Mouse (Mus musculus): Measurements from ENCODE around the gene Zfp383. TPM values are rescaled to one million over a fixed set of nuclear protein-coding genes. Genes with fewer than 3 reads are reported as not detected.
A peak's percentile ranks its signal among the peaks of the same experiment; 100 is the strongest.

Zfp383 gene
- total and polyA plus RNA-seq, 3 experiments, result 2.4 to 6.3 (median 5.5) TPM

DNA sequence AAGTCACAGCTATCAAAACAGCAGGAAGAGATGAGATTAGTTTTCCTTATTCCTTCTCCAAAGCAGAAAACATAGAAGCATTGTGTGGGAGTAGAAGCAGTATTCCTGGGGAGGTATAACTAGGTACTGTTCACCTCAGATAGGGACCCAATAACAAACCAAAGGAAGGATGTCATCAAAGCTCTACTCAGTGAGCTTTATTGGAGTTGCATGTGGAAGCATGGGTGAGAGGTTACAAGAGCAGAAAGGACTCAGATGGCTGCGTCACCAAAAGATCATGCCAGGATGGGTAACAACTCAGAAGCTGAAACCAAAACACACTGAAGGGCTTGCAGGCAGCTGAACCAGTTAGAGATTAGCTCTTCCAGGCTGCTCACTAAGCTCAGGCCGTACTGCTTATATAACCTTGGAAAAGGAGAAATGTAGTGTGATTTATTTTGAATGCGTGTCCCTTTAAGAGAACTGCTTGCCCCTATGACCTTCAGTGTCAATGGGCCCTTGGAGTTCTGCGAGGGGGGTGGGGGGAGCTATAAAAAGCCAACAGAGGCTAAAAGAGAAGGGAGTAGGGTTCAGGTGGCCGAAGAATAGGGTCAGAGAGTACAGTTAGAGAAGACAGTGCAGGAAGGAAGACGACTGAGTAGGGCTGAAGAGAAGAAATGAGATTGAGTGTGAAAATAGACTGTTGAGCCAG lies 9.5 kb downstream of the Zfp383 start:
- H3K79me2 ChIP-seq (replicated peaks; ENCODE audit: control insufficient read depth, insufficient read depth, low read length), result no peaks in the 10 kb centered on the region; the same call in 1 of the 2 replicates
- peaks cover 3% of the 10 kb centered on the region for H3K4me1 ChIP-seq (ENCODE audit: control insufficient read depth, insufficient read depth, low read length)
- peak overlapping the region; percentile 53 for H3K27ac ChIP-seq
- DNase-seq, result no peak
- peaks cover 10% of the 10 kb centered on the region for H3K36me3 ChIP-seq (ENCODE audit: control insufficient read depth, insufficient read depth, low read length)
- intact Hi-C loops (cut with DNase I), result no loop called here
- no peak for TF ChIP-seq CTCF (IDR thresholded peaks at IDR 0.05)
- no peak for TF ChIP-seq POLR2A (IDR thresholded peaks at IDR 0.05; ENCODE audit: insufficient read depth, low read depth, low read length)
- no peak for TF ChIP-seq EP300 (IDR thresholded peaks at IDR 0.05; ENCODE audit: insufficient read depth, low read depth, low read length)
- 34% methylated on average over 6 of the region's 6 CpGs for WGBS
- H3K9ac ChIP-seq (ENCODE audit: low read depth, low read length), result peak overlapping the region; percentile 5; the same call in 1 of the 2 replicates
- H3K4me3 ChIP-seq, result no peak overlapping the region
- no peaks in the 10 kb centered on the region for H3K27me3 ChIP-seq (ENCODE audit: control insufficient read depth, insufficient read depth, low read length)

DNA sequence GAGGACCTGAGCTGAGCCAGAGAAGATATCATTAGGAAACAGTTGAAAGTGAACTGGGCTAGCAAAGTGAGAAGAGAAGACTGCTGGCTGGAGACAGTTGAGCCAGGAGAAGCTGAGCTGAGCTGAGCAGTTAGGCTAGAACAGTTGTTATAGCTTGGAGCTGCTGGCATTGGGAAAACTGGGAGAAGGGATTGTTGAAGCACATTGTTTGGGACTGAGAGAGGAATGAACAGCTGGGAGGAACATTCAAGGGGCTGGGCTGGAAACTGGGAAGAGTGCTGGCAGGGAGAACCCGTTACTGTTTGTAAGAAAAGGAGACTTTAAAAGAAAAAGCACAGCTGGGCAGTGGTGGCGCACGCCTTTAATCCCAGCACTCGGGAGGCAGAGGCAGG lies 10.0 kb downstream of the Zfp383 start:
- Histone ChIP-seq H3K27ac (peak overlapping the region; percentile 24), H3K4me1 (ENCODE audit: control insufficient read depth, insufficient read depth, low read length) (peaks cover 3% of the 10 kb centered on the region), H3K79me2 (replicated peaks; ENCODE audit: control insufficient read depth, insufficient read depth, low read length) (no peaks in the 10 kb centered on the region; the same call in 1 of the 2 replicates), H3K36me3 (ENCODE audit: control insufficient read depth, insufficient read depth, low read length) (peaks cover 10% of the 10 kb centered on the region), H3K27me3 (ENCODE audit: control insufficient read depth, insufficient read depth, low read length) (no peaks in the 10 kb centered on the region), H3K4me3 (no peak overlapping the region), H3K9ac (ENCODE audit: low read depth, low read length) (peak overlapping the region; percentile 5; the same call in 1 of the 2 replicates)
- TF ChIP-seq POLR2A (IDR thresholded peaks at IDR 0.05; ENCODE audit: insufficient read depth, low read depth, low read length), result 0 out of 2 replicates have a peak, but pooled peaks have one; percentile 34
- no peak for TF ChIP-seq CTCF (IDR thresholded peaks at IDR 0.05)
- intact Hi-C loops (cut with DNase I), result no loop called here
- WGBS, result 78% methylated on average over 4 of the region's 4 CpGs
- no peak for DNase-seq

DNA sequence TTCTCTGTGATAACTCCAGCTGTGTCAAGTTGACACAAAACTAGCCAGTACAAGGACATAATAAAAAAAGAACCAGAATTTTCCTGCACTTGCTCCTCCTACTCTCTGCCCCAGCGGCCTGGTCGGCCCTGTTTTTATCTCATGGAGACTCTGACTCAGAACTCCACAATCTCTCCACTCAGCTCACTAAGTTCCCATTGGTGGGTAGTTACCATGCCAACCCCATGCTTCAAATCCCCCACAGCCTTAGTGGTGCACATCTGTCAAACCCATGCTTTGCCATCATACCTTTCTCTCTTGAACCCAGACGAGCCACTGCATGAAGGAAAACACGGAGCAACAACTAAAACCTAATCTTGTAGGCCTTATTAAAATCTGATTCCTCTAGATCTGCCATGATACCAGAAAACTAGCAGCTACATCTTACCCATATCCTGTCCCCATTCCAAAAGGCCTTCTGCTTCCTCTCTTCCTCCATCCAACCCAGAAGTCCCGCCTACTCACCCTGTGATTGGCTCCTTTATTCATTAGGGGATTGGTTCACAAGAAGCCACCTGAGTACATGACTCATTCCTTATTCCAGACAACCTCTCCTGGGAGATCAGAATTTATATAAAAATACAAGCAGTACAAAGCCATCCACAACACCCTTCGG lies 13.5 kb downstream of the Zfp383 start:
- Histone ChIP-seq H3K4me1 (ENCODE audit: control insufficient read depth, insufficient read depth, low read length) (peaks cover 3% of the 10 kb centered on the region), H3K27me3 (ENCODE audit: control insufficient read depth, insufficient read depth, low read length) (no peaks in the 10 kb centered on the region), H3K9ac (ENCODE audit: low read depth, low read length) (no peak overlapping the region), H3K79me2 (replicated peaks; ENCODE audit: control insufficient read depth, insufficient read depth, low read length) (no peaks in the 10 kb centered on the region), H3K36me3 (ENCODE audit: control insufficient read depth, insufficient read depth, low read length) (peaks cover 2% of the 10 kb centered on the region), H3K4me3 (no peak overlapping the region), H3K27ac (no peak overlapping the region)
- TF ChIP-seq POLR2A (IDR thresholded peaks at IDR 0.05; ENCODE audit: insufficient read depth, low read depth, low read length) (no peak), CTCF (IDR thresholded peaks at IDR 0.05) (no peak), EP300 (IDR thresholded peaks at IDR 0.05; ENCODE audit: insufficient read depth, low read depth, low read length) (no peak)
- DNase-seq, result no peak
- intact Hi-C loops (cut with DNase I), result no loop called here
- 58% methylated on average over 6 of the region's 6 CpGs for WGBS

DNA sequence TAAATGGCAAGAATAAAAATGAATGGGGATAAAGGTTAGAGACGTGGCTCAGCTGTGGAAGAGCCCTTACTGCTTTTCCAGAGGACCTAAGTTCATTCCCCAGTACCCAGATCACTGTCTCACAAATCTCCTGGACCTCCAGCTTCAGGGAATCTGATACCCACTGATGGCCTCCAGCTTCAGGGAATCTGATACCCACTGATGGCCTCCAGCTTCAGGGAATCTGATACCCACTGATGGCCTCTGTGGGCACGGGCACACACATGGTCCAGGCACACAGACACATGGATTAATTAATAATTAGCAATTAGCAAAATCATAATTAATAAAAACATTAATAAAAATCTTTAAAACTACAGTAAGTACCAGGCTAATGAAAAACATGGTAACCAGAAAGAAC lies 14.8 kb downstream of the Zfp383 start:
- 76% methylated on average over 2 of the region's 2 CpGs for WGBS
- Histone ChIP-seq H3K27me3 (ENCODE audit: control insufficient read depth, insufficient read depth, low read length) (no peaks in the 10 kb centered on the region), H3K9ac (ENCODE audit: low read depth, low read length) (no peak overlapping the region), H3K79me2 (replicated peaks; ENCODE audit: control insufficient read depth, insufficient read depth, low read length) (no peaks in the 10 kb centered on the region), H3K27ac (no peak overlapping the region), H3K36me3 (ENCODE audit: control insufficient read depth, insufficient read depth, low read length) (peaks cover 2% of the 10 kb centered on the region), H3K4me3 (no peak overlapping the region), H3K4me1 (ENCODE audit: control insufficient read depth, insufficient read depth, low read length) (peaks cover 1% of the 10 kb centered on the region; the same call in 1 of the 2 replicates)
- no peak for TF ChIP-seq EP300 (IDR thresholded peaks at IDR 0.05; ENCODE audit: insufficient read depth, low read depth, low read length)
- no peak for TF ChIP-seq CTCF (IDR thresholded peaks at IDR 0.05)
- TF ChIP-seq POLR2A (IDR thresholded peaks at IDR 0.05; ENCODE audit: insufficient read depth, low read depth, low read length), result no peak
- no peak for DNase-seq
- intact Hi-C loops (cut with DNase I), result no loop called here

DNA sequence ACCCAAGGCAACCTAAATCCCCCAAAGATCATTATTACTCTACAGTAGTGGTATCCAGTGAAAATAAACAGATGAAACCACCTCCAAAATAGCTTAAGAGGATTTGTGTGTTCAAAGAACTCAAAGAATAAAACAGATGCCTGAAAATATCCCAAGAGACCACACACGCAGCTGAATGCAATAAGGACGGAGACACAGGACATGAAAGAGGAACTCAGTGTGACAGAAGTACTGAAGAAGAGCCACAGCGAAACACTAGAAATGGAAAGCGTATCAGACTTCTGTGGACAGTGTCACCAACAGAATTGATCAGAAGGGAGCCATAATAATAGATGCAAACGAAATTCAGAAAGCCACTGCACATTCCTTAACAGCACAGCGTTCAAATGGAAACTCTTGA lies 30.8 kb downstream of the Zfp383 start:
- no peaks in the 10 kb centered on the region; the same call in 1 of the 2 replicates for H3K36me3 ChIP-seq (ENCODE audit: control insufficient read depth, insufficient read depth, low read length)
- intact Hi-C loops (cut with DNase I), result no loop called here
- H3K4me1 ChIP-seq (ENCODE audit: control insufficient read depth, insufficient read depth, low read length), result no peaks in the 10 kb centered on the region
- no peak overlapping the region for H3K9ac ChIP-seq (ENCODE audit: low read depth, low read length)
- TF ChIP-seq EP300 (IDR thresholded peaks at IDR 0.05; ENCODE audit: insufficient read depth, low read depth, low read length), result no peak
- TF ChIP-seq POLR2A (IDR thresholded peaks at IDR 0.05; ENCODE audit: insufficient read depth, low read depth, low read length), result no peak
- TF ChIP-seq CTCF (IDR thresholded peaks at IDR 0.05), result no peak
- no peaks in the 10 kb centered on the region for H3K27me3 ChIP-seq (ENCODE audit: control insufficient read depth, insufficient read depth, low read length)
- H3K4me3 ChIP-seq, result no peak overlapping the region
- no peaks in the 10 kb centered on the region for H3K79me2 ChIP-seq (replicated peaks; ENCODE audit: control insufficient read depth, insufficient read depth, low read length)
- DNase-seq, result no peak
- 87% methylated on average over 6 of the region's 6 CpGs for WGBS
- no peak overlapping the region for H3K27ac ChIP-seq

DNA sequence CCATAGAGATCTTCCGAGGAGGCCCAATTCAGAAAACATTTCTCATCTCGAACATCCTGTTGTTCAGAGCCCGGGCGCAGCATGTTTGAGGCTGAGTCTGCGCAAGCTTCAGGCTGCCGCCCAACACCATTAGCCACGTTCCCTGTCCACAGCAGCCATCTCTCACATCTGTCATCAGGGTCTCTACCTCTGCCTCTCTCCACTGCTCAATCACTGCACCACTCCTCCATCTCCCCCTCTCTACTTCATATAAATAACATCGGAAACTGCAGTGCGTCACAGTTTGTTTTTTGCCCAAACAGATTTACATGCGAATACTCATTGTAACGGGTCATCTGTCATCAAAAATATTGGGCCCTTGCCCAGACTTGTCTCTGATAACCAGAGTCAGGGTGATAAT lies 33.0 kb downstream of the Zfp383 start:
- DNase-seq, result no peak
- intact Hi-C loops (cut with DNase I), result no loop called here
- Histone ChIP-seq H3K27ac (no peak overlapping the region), H3K36me3 (ENCODE audit: control insufficient read depth, insufficient read depth, low read length) (no peaks in the 10 kb centered on the region), H3K79me2 (replicated peaks; ENCODE audit: control insufficient read depth, insufficient read depth, low read length) (no peaks in the 10 kb centered on the region), H3K4me3 (no peak overlapping the region), H3K9ac (ENCODE audit: low read depth, low read length) (no peak overlapping the region), H3K27me3 (ENCODE audit: control insufficient read depth, insufficient read depth, low read length) (no peaks in the 10 kb centered on the region), H3K4me1 (ENCODE audit: control insufficient read depth, insufficient read depth, low read length) (no peaks in the 10 kb centered on the region)
- TF ChIP-seq EP300 (IDR thresholded peaks at IDR 0.05; ENCODE audit: insufficient read depth, low read depth, low read length), result no peak
- no peak for TF ChIP-seq CTCF (IDR thresholded peaks at IDR 0.05)
- 54% methylated on average over 11 of the region's 11 CpGs for WGBS

Data from heart, adult 2 months (tissue).